Mouse (Mus musculus): ENCODE data around the gene Sftpd. TPM values are rescaled to one million over a fixed set of nuclear protein-coding genes. Genes with fewer than 3 reads are reported as not detected.

Gene Sftpd
- polyA plus RNA-seq (2011; ENCODE audit: insufficient read length, low read depth, missing spikeins), result not detected in 2 replicates

GRCm38 (mm10) chr14:41185059-41185821, at the start of gene Sftpd:
Sftpd (minus strand) TSS chr14:41185149.
- TF ChIP-seq POLR2A (IDR thresholded peaks at IDR 0.05; ENCODE audit: low read depth, low read length) (no peak), CTCF (IDR thresholded peaks at IDR 0.05; ENCODE audit: borderline replicate concordance, insufficient read depth, low read length) (no peak)
- Histone ChIP-seq H3K4me1 (ENCODE audit: control insufficient read depth, insufficient read depth, low read length) (no peaks in the 10 kb centered on the region), H3K27ac (ENCODE audit: insufficient read depth, low read length) (no peak within 1 kb of the TSS), H3K4me3 (ENCODE audit: insufficient read depth, low read length) (no peak within 1 kb of the TSS)

GRCm38 (mm10) chr14:41198037-41198730, 13.2 kb upstream of the Sftpd start:
- no peak overlapping the region for H3K27ac ChIP-seq (ENCODE audit: insufficient read depth, low read length)
- TF ChIP-seq CTCF (IDR thresholded peaks at IDR 0.05; ENCODE audit: borderline replicate concordance, insufficient read depth, low read length), result no peak
- TF ChIP-seq POLR2A (IDR thresholded peaks at IDR 0.05; ENCODE audit: low read depth, low read length), result no peak
- no peaks in the 10 kb centered on the region for H3K4me1 ChIP-seq (ENCODE audit: control insufficient read depth, insufficient read depth, low read length)

GRCm38 (mm10) chr14:41189496-41189895, 4.5 kb upstream of the Sftpd start:
- H3K4me1 ChIP-seq (ENCODE audit: control insufficient read depth, insufficient read depth, low read length), result no peaks in the 10 kb centered on the region
- no peak for TF ChIP-seq POLR2A (IDR thresholded peaks at IDR 0.05; ENCODE audit: low read depth, low read length)
- TF ChIP-seq CTCF (IDR thresholded peaks at IDR 0.05; ENCODE audit: borderline replicate concordance, insufficient read depth, low read length), result no peak
- H3K4me3 ChIP-seq (ENCODE audit: insufficient read depth, low read length), result no peak overlapping the region
- H3K27ac ChIP-seq (ENCODE audit: insufficient read depth, low read length), result no peak overlapping the region

More at GRCm38 (mm10) chr14:41198037-41198730, 13.2 kb upstream of the Sftpd start:
- H3K4me3 ChIP-seq (ENCODE audit: insufficient read depth, low read length), result no peak overlapping the region

GRCm38 (mm10) chr14:41174802-41175201, 10.1 kb downstream of the Sftpd start:
- TF ChIP-seq CTCF (IDR thresholded peaks at IDR 0.05; ENCODE audit: borderline replicate concordance, insufficient read depth, low read length), result no peak
- no peak for TF ChIP-seq POLR2A (IDR thresholded peaks at IDR 0.05; ENCODE audit: low read depth, low read length)
- no peaks in the 10 kb centered on the region for H3K4me1 ChIP-seq (ENCODE audit: control insufficient read depth, insufficient read depth, low read length)
- H3K4me3 ChIP-seq (ENCODE audit: insufficient read depth, low read length), result no peak overlapping the region
- H3K27ac ChIP-seq (ENCODE audit: insufficient read depth, low read length), result no peak overlapping the region

- Histone ChIP-seq H3K27ac (ENCODE audit: insufficient read depth, low read length) (no peak overlapping the region), H3K4me1 (ENCODE audit: control insufficient read depth, insufficient read depth, low read length) (no peaks in the 10 kb centered on the region), H3K4me3 (ENCODE audit: insufficient read depth, low read length) (no peak overlapping the region)
- TF ChIP-seq POLR2A (IDR thresholded peaks at IDR 0.05; ENCODE audit: low read depth, low read length) (no peak), CTCF (IDR thresholded peaks at IDR 0.05; ENCODE audit: borderline replicate concordance, insufficient read depth, low read length) (no peak)
These were observed 14.4 kb downstream of the Sftpd start for GRCm38 (mm10) chr14:41170514-41170913.

GRCm38 (mm10) chr14:41168567-41168966, 16.4 kb downstream of the Sftpd start:
- TF ChIP-seq POLR2A (IDR thresholded peaks at IDR 0.05; ENCODE audit: low read depth, low read length) (no peak), CTCF (IDR thresholded peaks at IDR 0.05; ENCODE audit: borderline replicate concordance, insufficient read depth, low read length) (no peak)
- Histone ChIP-seq H3K27ac (ENCODE audit: insufficient read depth, low read length) (no peak overlapping the region), H3K4me1 (ENCODE audit: control insufficient read depth, insufficient read depth, low read length) (no peaks in the 10 kb centered on the region), H3K4me3 (ENCODE audit: insufficient read depth, low read length) (no peak overlapping the region)

- Histone ChIP-seq H3K4me1 (ENCODE audit: control insufficient read depth, insufficient read depth, low read length) (no peaks in the 10 kb centered on the region), H3K4me3 (ENCODE audit: insufficient read depth, low read length) (no peak overlapping the region), H3K27ac (ENCODE audit: insufficient read depth, low read length) (no peak overlapping the region)
- TF ChIP-seq POLR2A (IDR thresholded peaks at IDR 0.05; ENCODE audit: low read depth, low read length) (no peak), CTCF (IDR thresholded peaks at IDR 0.05; ENCODE audit: borderline replicate concordance, insufficient read depth, low read length) (no peak)
These were observed 17.7 kb downstream of the Sftpd start for GRCm38 (mm10) chr14:41167278-41167677.

- H3K4me3 ChIP-seq (ENCODE audit: insufficient read depth, low read length), result no peak overlapping the region
- no peaks in the 10 kb centered on the region for H3K4me1 ChIP-seq (ENCODE audit: control insufficient read depth, insufficient read depth, low read length)
- no peak overlapping the region for H3K27ac ChIP-seq (ENCODE audit: insufficient read depth, low read length)
- TF ChIP-seq POLR2A (IDR thresholded peaks at IDR 0.05; ENCODE audit: low read depth, low read length) (no peak), CTCF (IDR thresholded peaks at IDR 0.05; ENCODE audit: borderline replicate concordance, insufficient read depth, low read length) (peak; percentile 78)
These were observed 22.3 kb downstream of the Sftpd start for GRCm38 (mm10) chr14:41162663-41163062.

GRCm38 (mm10) chr14:41160743-41161142, 24.2 kb downstream of the Sftpd start:
- no peak overlapping the region for H3K4me3 ChIP-seq (ENCODE audit: insufficient read depth, low read length)
- H3K27ac ChIP-seq (ENCODE audit: insufficient read depth, low read length), result no peak overlapping the region
- TF ChIP-seq CTCF (IDR thresholded peaks at IDR 0.05; ENCODE audit: borderline replicate concordance, insufficient read depth, low read length) (no peak), POLR2A (IDR thresholded peaks at IDR 0.05; ENCODE audit: low read depth, low read length) (no peak)
- no peaks in the 10 kb centered on the region for H3K4me1 ChIP-seq (ENCODE audit: control insufficient read depth, insufficient read depth, low read length)

GRCm38 (mm10) chr14:41160076-41160475, 24.9 kb downstream of the Sftpd start:
- H3K27ac ChIP-seq (ENCODE audit: insufficient read depth, low read length), result no peak overlapping the region
- no peak overlapping the region for H3K4me3 ChIP-seq (ENCODE audit: insufficient read depth, low read length)
- no peak for TF ChIP-seq POLR2A (IDR thresholded peaks at IDR 0.05; ENCODE audit: low read depth, low read length)
- H3K4me1 ChIP-seq (ENCODE audit: control insufficient read depth, insufficient read depth, low read length), result no peaks in the 10 kb centered on the region

Measured in embryonic fibroblast, embryonic 13.5 days (primary cell).